Mouse (Mus musculus) frontal cortex, postnatal 14 days (tissue): ENCODE measurements around the gene Ypel3.

Experiments
- DNase-seq, 2 experiments: peaks; one replicate each; pipeline ENCODE4 v3.0.0; 2022; ENCODE audit warnings: low spot score in 2 of 2

The Ypel3 gene

GRCm38 (mm10) chr7:126815726-126816222 lies 39.0 kb downstream of the Ypel3 start:
- no peak for DNase-seq

- DNase-seq: no peak
Observed at GRCm38 (mm10) chr7:126816494-126816893, 39.7 kb downstream of the Ypel3 start.

- DNase-seq: no peak
Observed at GRCm38 (mm10) chr7:126817595-126817994, 40.8 kb downstream of the Ypel3 start.

- DNase-seq: no peak
Observed at GRCm38 (mm10) chr7:126818818-126819217, 42.1 kb downstream of the Ypel3 start.

GRCm38 (mm10) chr7:126821835-126822511 lies 45.2 kb downstream of the Ypel3 start:
- peak in 1 of 2 experiments; percentile 76 for DNase-seq

- no peak for DNase-seq
Observed at GRCm38 (mm10) chr7:126822741-126823140, 46.0 kb downstream of the Ypel3 start.

- DNase-seq: no peak
Observed at GRCm38 (mm10) chr7:126823202-126823711, 46.5 kb downstream of the Ypel3 start.

- DNase-seq: no peak
Observed at GRCm38 (mm10) chr7:126823940-126824339, 47.2 kb downstream of the Ypel3 start.

GRCm38 (mm10) chr7:126825403-126825802 lies 48.6 kb downstream of the Ypel3 start:
- no peak for DNase-seq

- no peak for DNase-seq
Observed at GRCm38 (mm10) chr7:126825952-126826351, 49.2 kb downstream of the Ypel3 start.
